Mouse (Mus musculus) bone marrow macrophage, adult 2 months (primary cell): Measurements from ENCODE around the gene Cmtm6. TPM values are rescaled to one million over a fixed set of nuclear protein-coding genes. Genes with fewer than 3 reads are reported as not detected.
"Not testable (repeated sequence)": the region's sequence is repeated elsewhere in the genome, so short reads cannot be mapped to it uniquely, and the experiment has no call there.

ENCODE experiments used
- H3K27ac ChIP-seq: 2 replicates; pipeline ENCODE4 v1.5.1; 2012; ENCODE audit warnings: low read depth, low read length; ENCODE audit not compliant: insufficient read depth
- H3K4me1 ChIP-seq: 2 replicates; pipeline ENCODE4 v1.6.1; 2012; ENCODE audit warnings: low read length; ENCODE audit not compliant: control insufficient read depth, insufficient read depth
- H3K4me3 ChIP-seq: 2 replicates; pipeline ENCODE4 v1.5.1; 2012; ENCODE audit warnings: mild to moderate bottlenecking, low read length, moderate library complexity; ENCODE audit not compliant: insufficient read depth
- CTCF ChIP-seq: IDR thresholded peaks from 2 replicates; pipeline ENCODE4 v1.5.1; 2012; ENCODE audit warnings: low read depth, mild to moderate bottlenecking, low read length, moderate library complexity
- POLR2A ChIP-seq: IDR thresholded peaks from 2 replicates; pipeline ENCODE4 v1.6.1; 2012; ENCODE audit warnings: mild to moderate bottlenecking, low read depth, low read length, borderline replicate concordance
- polyA plus RNA-seq: library from polyadenylated mRNA; stranded (reverse); fragments of >200 nt; gene quantifications from 2 replicates; pipeline ENCODE4 v1.2.4, GENCODE M21; 2012; ENCODE audit not compliant: missing spikeins, insufficient read depth, insufficient read length

Cmtm6 gene
- polyA plus RNA-seq, result 95.2 and 96.3 TPM in 2 replicates

DNA sequence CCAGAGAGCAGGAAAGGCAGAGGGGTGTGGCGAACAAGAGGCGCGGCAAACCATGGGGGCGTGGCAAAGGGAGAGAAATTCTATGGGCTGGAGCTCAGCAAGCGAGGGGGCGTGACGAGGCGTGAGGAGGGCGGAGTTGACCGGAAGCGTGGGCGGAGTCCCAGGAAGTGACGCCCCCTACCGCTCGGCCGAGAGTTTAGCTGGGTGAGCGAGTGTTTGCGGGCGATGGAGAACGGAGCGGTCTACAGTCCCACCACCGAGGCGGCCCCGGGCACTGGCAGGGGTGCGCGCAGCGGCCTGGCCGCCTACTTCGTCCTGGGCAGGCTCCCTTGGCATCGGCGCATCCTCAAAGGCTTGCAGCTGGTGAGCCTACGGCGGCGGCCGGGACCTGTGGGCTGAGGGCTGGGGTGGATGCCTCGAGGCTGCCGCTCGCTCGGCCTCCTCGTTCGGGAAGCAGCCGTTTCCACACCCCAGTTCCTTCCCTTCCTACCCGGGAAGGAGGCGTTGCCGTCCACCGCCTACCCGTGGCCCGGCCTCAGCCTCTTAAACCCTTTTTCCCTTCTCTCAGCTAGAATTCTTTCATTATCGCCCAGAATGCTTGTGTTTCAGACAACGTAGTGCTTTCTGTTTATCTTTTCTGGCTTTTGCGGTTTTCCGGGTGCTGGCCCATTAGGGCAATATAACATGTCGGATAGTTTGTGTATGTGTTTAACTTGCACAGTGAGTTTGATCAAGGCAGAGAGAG lies at the start of gene Cmtm6:
Cmtm6 (plus strand) TSS at position 106 of the 745 bp plus-strand sequence.
- H3K27ac ChIP-seq, result peak within 1 kb of the TSS; percentile 75
- TF ChIP-seq POLR2A (no peak), CTCF (no peak)
- peaks cover 16% of the 10 kb centered on the region for H3K4me1 ChIP-seq
- H3K4me3 ChIP-seq, result peak within 1 kb of the TSS; percentile 74

- TF ChIP-seq POLR2A, result no peak
- no peak for TF ChIP-seq CTCF
- H3K4me1 ChIP-seq, result peaks cover 30% of the 10 kb centered on the region
- H3K4me3 ChIP-seq, result no peak overlapping the region
- no peak overlapping the region for H3K27ac ChIP-seq
Observed at GRCm38 (mm10) chr9:114682193-114682592, 48.7 kb upstream of the Cmtm6 start.

DNA sequence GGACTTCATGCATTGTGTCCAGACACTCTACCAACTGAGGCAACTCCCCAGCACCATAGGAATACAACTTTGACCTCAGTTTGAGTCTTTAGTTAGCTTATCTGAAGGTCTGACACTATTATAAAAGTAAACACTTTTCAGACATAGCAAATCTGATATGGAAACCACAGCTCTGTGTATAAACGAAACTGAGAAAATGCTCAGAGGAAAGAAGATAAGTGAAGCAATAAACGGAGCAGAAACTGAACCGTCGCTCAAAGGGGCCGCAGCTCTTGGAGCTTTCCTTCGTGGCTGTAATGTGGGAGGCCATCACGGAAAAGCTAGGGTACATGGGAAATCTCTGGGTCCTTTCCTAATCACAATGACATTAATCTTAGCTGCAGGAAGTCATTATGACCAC lies 44.7 kb upstream of the Cmtm6 start:
- TF ChIP-seq POLR2A (no peak), CTCF (no peak)
- H3K4me1 ChIP-seq, result peaks cover 13% of the 10 kb centered on the region
- H3K4me3 ChIP-seq, result no peak overlapping the region
- H3K27ac ChIP-seq, result no peak overlapping the region

DNA sequence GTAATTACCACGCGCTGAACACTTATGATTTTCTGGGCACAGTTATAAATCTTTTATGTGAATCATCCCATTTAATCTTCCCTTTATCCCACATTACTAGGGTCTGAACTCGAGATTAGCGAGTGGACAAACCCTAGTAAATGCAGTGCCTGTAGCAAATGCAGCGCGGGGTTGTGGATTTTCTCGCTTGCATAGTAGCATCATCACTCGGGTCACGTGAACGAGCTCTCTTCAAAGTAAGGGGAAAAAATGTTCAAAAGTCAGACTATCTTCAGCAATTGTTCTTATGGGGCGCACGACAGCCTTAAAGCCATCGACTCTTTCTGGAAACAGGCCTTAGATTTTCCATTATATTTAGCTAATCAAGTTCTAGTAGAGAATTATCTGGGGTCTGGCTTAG lies 43.3 kb upstream of the Cmtm6 start:
- Histone ChIP-seq H3K4me1 (peaks cover 8% of the 10 kb centered on the region), H3K27ac (no peak overlapping the region), H3K4me3 (no peak overlapping the region)
- no peak for TF ChIP-seq POLR2A
- TF ChIP-seq CTCF, result no peak

GRCm38 (mm10) chr9:114688252-114688952 lies 42.5 kb upstream of the Cmtm6 start, which contains the start of gene Dync1li1:
Gene Dync1li1, plus strand, starts transcription at chr9:114688790.
- Histone ChIP-seq H3K4me3 (peak within 1 kb of the TSS; percentile 98), H3K27ac (peak within 1 kb of the TSS; percentile 85), H3K4me1 (peaks cover 8% of the 10 kb centered on the region)
- TF ChIP-seq CTCF (no peak), POLR2A (no peak)

- no peak for TF ChIP-seq POLR2A
- TF ChIP-seq CTCF, result no peak
- Histone ChIP-seq H3K27ac (peak overlapping the region; percentile 85), H3K4me3 (peak overlapping the region; percentile 98), H3K4me1 (peaks cover 11% of the 10 kb centered on the region)
Observed at GRCm38 (mm10) chr9:114688953-114689407, 41.9 kb upstream of the Cmtm6 start.

GRCm38 (mm10) chr9:114690119-114690601 lies 40.8 kb upstream of the Cmtm6 start:
- Histone ChIP-seq H3K4me3 (peak overlapping the region; percentile 98), H3K27ac (peak overlapping the region; percentile 48), H3K4me1 (peaks cover 12% of the 10 kb centered on the region)
- TF ChIP-seq CTCF (no peak), POLR2A (no peak)

- H3K27ac ChIP-seq, result no peak overlapping the region
- no peak overlapping the region for H3K4me3 ChIP-seq
- H3K4me1 ChIP-seq, result peaks cover 12% of the 10 kb centered on the region
- no peak for TF ChIP-seq CTCF
- no peak for TF ChIP-seq POLR2A
Observed at GRCm38 (mm10) chr9:114691112-114691511, 39.8 kb upstream of the Cmtm6 start.

DNA sequence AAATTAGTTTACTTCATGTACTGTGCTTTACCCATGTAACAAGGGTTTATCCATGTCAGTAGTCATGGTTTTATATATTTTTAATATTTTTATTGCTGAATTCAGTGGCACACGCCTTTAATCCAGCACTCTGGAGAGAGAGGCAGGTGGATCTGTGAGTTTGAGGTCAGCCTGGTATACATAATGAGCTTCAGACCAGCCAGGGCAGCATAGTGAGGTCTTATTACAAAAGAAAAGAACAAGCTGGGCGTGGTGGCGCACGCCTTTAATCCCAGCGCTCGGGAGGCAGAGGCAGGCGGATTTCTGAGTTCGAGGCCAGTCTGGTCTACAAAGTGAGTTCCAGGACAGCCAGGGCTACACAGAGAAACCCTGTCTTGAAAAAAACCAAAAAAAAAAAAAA lies 35.3 kb upstream of the Cmtm6 start:
- not testable (repeated sequence) for H3K27ac ChIP-seq, H3K4me3 ChIP-seq, H3K4me1 ChIP-seq

GRCm38 (mm10) chr9:114697072-114697471 lies 33.8 kb upstream of the Cmtm6 start:
- TF ChIP-seq CTCF (no peak), POLR2A (no peak)
- Histone ChIP-seq H3K27ac (no peak overlapping the region), H3K4me3 (no peak overlapping the region), H3K4me1 (peaks cover 3% of the 10 kb centered on the region; the same call in 1 of the 2 replicates)
